Mouse (Mus musculus) adrenal gland, adult 10 weeks (tissue): Measurements from ENCODE around the gene Gm4724. TPM values are rescaled to one million over a fixed set of nuclear protein-coding genes. Genes with fewer than 3 reads are reported as not detected.

Source experiments
- polyA plus RNA-seq: library from polyadenylated mRNA; stranded (reverse); fragments of 350-450 nt; fragmentation: Illumina TruSeq; extraction: RNeasy Lipid Tissue Mini Kit (QIAGEN cat#74804); gene quantifications from one replicate; pipeline ENCODE4 v1.2.3, GENCODE M21; 2014; ENCODE audit warnings: low read depth, low replicate concordance

Gm4724 gene
- polyA plus RNA-seq: 104 TPM

DNA sequence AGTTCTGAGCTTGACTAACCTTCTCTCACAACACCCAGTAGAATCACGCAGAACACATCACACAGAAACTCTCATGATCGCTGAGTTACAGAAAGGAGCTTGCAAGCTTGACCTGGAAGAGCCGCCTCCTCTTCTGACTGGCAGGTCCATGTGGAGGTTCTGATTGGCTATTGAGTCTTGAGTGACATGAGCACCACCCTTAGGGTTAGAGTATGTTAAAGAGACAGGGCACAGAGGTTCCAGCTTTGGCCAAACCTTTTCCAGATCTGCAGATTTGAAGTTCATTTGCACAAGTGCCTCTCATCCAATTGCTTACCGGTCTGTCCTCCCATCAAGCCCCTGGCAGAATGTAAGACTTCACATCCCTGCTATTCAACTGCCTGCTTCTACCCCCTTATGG, at the start of gene Gm4724:
Gene Gm4724, minus strand, starts transcription at position 101 of the 400 bp plus-strand sequence.

GRCm38 (mm10) chr2:175469685-175470084, 34.1 kb upstream of the Gm4724 start, which contains the start of gene Zfp965:
Zfp965 (plus strand) TSS chr2:175469985.

Other genes starting within 250 kb of the Gm4724 start
- gene Gm14391, start 228.9 kb downstream of the Gm4724 start, polyA plus RNA-seq: 19.4 TPM
- gene Gm14440, start 160.7 kb downstream of the Gm4724 start, polyA plus RNA-seq: 68.7 TPM
- 114 TPM for gene Gm4631, start 97.6 kb downstream of the Gm4724 start, polyA plus RNA-seq
- gene Zfp968, start 63.4 kb downstream of the Gm4724 start, polyA plus RNA-seq: 44.7 TPM
- gene Zfp965, start 34.2 kb upstream of the Gm4724 start, polyA plus RNA-seq: 32.7 TPM
- gene Gm11007, start 208.2 kb upstream of the Gm4724 start, polyA plus RNA-seq: not detected